Mouse (Mus musculus) retina, adult 2 months (tissue): ENCODE data around the gene Acacb.
A peak's percentile ranks its signal among the peaks of the same experiment; 100 is the strongest.

Source experiments
- DNase-seq: peaks from one replicate; pipeline ENCODE4 v3.0.0-alpha.2; 2012; ENCODE audit warnings: low read depth, low spot score

Gene Acacb

GRCm38 (mm10) chr5:114175596-114176171 is 29.3 kb downstream of the Acacb start:
- peak; percentile 48 for DNase-seq

- DNase-seq = no peak
Measured at GRCm38 (mm10) chr5:114176548-114177400, 30.4 kb downstream of the Acacb start.

GRCm38 (mm10) chr5:114177966-114178719 is 31.8 kb downstream of the Acacb start:
- DNase-seq = no peak

- no peak for DNase-seq
Measured at GRCm38 (mm10) chr5:114179541-114179940, 33.2 kb downstream of the Acacb start.

- no peak for DNase-seq
Measured at GRCm38 (mm10) chr5:114183493-114183892, 37.2 kb downstream of the Acacb start.

GRCm38 (mm10) chr5:114187108-114187507 is 40.8 kb downstream of the Acacb start:
- no peak for DNase-seq

- no peak for DNase-seq
Measured at GRCm38 (mm10) chr5:114188900-114189464, 42.6 kb downstream of the Acacb start.

- DNase-seq = no peak
Measured at GRCm38 (mm10) chr5:114194161-114194560, 47.8 kb downstream of the Acacb start.

- no peak for DNase-seq
Measured at GRCm38 (mm10) chr5:114199116-114199777, 52.9 kb downstream of the Acacb start.

- no peak for DNase-seq
Measured at GRCm38 (mm10) chr5:114206158-114206557, 59.8 kb downstream of the Acacb start.

- no peak for DNase-seq
Measured at GRCm38 (mm10) chr5:114213183-114213582, 66.8 kb downstream of the Acacb start.

GRCm38 (mm10) chr5:114218771-114219170 is 72.4 kb downstream of the Acacb start:
- no peak for DNase-seq

- no peak for DNase-seq
Measured at GRCm38 (mm10) chr5:114226051-114226450, 79.7 kb downstream of the Acacb start.

- DNase-seq = no peak
Measured at GRCm38 (mm10) chr5:114228901-114229300, 82.6 kb downstream of the Acacb start.

GRCm38 (mm10) chr5:114238924-114239323 is 92.6 kb downstream of the Acacb start:
- no peak for DNase-seq

GRCm38 (mm10) chr5:114239737-114240136 is 93.4 kb downstream of the Acacb start:
- no peak for DNase-seq

GRCm38 (mm10) chr5:114246465-114246864 is 100.1 kb downstream of the Acacb start:
- DNase-seq = no peak

- peak; percentile 51 for DNase-seq
Measured at GRCm38 (mm10) chr5:114248174-114248589, 101.8 kb downstream of the Acacb start.

- DNase-seq = no peak
Measured at GRCm38 (mm10) chr5:114259495-114259894, 113.2 kb downstream of the Acacb start.

GRCm38 (mm10) chr5:114261494-114261893 is 115.2 kb downstream of the Acacb start:
- no peak for DNase-seq

GRCm38 (mm10) chr5:114264030-114264459 is 117.7 kb downstream of the Acacb start:
- DNase-seq = no peak
